Mouse (Mus musculus) NIH3T3 (cell line): ENCODE data around the gene Tssc4.

Experiments
- DNase-seq: peaks from one replicate; pipeline ENCODE4 v3.0.0-alpha.2; 2012; ENCODE audit warnings: low read depth

Gene Tssc4

DNA sequence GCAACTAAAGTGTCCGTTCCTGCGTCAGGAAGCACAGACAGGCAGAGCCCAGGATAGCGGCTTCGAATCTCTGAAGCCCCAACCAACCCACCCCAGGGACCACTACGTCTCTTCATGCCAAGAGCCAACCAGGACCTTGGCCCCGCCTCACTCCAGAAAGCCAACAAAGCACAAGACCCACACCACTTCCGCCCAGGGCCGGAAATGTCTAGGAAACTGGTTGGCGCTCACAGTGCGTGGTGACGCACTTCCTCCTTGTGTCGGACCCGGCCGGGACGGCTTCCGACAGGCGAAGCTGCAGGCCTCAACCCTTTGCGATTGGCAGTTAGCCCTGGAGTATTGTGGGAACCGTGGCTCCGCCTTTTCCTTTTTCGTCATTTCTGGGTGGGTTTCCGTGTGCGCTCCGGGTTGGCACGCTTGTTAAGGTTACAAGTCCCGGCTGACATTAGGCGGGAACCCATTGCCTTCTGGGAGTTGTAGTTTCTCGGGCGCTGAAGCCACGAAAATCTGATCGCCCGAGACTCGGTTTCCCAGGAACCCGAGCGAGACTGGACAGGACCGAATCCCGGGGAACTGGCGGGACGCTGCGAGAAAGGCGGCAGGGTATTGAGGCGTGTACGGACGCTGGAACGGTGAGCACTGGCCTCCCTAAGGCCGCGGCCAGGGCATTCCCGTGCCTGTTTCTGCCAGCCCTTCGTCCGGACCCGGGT is at the start of gene Tssc4:
TSS of gene Tssc4 (plus strand) at position 368 of the 710 bp plus-strand sequence.
- DNase-seq, result peak; percentile 99

DNA sequence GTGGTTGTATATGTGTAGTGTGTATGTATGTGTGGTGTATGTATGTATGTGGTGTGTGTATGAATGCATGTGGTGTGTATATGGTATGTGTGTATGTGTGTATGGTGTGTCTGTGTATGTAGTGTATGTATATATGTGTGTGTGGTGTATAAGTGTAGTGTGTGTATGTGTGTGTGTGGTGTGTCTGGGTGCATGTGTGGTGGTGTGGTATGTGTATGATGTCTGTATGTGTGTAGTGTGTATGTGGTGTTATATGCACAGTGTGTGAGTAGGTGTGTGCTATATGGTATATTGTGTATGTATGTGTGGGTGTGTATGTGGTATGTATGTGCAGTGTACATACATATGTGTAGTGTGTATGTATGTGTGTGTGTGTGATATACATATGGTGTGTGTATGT is 49.0 kb upstream of the Tssc4 start:
- DNase-seq, result no peak

DNA sequence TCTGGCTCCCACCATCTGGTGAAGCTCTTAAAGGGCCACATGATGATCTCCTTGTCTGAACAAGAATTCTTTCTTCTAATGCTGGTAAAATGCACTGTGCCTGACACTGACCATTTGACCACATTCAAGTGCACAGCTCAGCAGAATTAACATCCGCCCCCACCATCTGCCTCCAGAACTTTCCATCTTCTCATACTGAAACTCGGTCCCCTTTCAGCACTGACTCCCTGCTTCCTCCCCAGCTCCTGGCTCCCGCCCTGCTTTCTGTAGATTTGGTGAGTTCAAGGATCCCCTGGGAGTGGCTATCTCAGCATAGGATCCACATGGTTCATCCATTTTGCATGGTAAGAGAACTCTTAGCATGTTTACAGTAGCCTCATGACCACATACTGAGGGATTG is 48.3 kb upstream of the Tssc4 start:
- no peak for DNase-seq

DNA sequence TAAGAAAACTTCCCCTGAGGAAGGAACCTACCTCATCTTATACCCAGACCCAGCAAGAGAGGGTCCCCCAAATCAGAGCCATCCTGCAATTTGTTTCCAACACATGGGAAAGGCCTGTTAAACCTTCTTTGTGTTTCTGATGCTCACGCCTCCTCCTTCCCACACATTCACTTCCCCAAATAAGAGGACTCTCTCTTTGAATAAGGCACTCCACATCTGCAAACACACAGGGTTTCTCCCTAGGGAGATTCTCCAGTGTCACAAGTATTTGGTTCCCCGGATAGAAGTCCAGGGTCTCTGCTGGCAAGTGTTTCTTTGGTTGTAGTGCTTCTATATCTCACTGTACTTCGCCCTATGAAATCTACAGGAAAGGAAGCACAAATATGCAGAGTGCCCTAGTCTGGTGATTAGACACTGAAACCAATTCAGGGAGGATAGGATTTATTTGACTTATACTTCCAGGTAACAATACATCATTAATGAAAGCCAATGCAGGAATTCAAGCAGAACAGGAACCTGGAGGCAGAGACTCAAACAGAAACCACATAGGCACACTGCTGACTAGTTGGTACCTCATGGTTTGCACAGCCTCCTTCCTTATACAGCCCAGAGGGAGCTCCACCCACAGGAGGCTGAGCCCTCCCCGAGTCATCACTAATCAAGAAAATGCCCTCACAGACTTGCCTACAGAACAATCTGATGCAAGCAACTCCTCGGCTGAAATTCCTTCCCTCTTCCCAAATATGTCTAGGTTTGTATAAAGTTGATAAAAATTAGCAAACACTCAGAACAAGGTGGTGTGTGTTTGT is 47.5 kb upstream of the Tssc4 start:
- peak; percentile 77 for DNase-seq

DNA sequence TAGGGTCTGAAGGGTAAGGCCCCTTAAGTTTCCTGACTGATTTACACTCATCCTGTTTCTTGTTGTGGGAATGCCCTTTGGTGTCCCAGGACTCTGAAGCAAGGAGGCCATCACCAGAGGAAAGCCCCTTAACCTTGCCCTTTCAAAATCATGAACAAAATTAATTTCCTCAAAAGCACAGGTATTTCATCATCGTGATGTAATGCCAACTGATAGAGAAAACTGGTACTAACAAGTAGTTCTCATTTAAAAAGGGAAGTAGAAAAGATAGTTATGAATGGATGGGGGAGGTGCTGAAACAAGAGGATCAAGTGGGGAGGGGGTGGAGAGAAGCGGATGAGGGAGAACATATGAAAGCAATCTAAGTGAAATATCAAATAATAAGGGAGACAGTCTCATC is 45.5 kb upstream of the Tssc4 start:
- DNase-seq, result no peak

DNA sequence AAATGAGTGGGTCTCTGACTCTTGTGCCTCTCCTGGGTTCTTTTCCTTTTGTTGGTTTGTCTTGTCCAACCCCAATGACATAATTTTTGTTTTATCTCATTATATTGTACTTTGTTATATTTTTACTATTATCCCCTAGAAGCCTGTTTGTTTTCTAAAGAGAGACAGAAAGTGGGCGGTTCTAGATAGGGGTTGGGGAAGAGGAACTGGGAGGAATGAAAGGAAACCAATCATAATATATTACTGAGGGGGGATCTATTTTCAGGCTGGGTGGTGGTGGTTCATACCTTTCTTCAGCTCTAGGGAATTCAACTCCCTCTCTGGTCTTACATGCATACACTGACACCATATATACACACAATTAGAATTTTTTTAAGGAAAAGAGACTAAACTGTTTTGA is 44.8 kb upstream of the Tssc4 start:
- no peak for DNase-seq

DNA sequence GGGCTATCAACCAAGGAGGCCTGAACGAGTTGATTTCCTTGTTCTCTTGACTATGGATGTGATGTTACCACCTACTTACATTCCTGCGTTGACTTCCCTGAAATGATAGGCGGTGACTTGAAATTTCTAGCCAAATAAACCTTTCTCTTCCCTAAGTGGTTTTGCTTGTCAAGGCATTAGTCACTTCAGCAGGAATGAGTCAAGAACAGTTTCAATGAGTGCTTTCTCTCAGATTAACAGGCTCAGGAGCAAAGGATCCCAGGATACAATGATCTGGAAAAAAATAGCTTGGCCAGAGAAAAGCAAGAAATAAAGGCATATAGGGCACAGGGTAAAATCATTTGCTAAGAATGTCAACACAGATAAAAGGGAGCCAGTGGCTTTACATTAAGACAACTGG is 43.6 kb upstream of the Tssc4 start:
- DNase-seq, result peak; percentile 30

- DNase-seq, result no peak
Observed at GRCm38 (mm10) chr7:143027196-143027595, 41.9 kb upstream of the Tssc4 start.

DNA sequence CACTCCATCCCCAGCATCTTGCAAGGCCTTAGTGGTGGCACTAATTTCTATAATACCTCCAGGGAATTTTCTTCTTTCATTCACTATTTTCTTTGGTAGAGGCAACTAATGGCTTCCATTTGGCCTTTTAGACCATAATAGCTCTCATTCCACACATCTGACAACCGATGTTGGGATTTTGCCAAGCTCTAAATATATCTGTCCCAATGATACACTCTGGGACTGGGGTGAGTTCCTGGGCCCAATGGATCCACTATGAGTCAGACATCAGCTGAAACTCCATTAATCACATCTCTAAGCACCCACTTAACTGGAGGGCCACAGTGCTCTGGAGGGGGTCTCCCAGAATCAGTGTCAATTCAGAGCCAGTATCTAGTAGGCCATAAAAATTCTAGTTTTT is 37.2 kb upstream of the Tssc4 start:
- peak; percentile 83 for DNase-seq

GRCm38 (mm10) chr7:143033581-143033980 is 35.5 kb upstream of the Tssc4 start:
- DNase-seq, result no peak

DNA sequence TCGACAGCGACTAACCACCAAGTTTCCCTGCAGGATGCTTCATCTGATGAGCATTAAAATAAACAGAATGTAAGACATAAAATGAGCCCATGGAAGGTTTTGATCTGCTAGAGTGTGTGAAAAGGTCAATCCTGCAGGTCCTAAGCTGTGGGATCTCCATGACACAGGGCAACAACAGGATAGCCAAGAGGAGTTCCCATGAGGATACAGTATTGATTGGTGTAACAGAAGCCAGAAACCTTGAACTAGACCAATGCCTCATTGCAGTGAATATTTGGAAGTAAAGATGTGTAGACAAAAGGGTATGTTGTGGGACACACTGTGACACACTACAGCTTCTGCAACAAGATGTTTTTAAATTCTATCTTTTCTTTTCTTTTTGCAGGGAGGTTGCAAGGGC is 34.9 kb upstream of the Tssc4 start:
- DNase-seq, result no peak

DNA sequence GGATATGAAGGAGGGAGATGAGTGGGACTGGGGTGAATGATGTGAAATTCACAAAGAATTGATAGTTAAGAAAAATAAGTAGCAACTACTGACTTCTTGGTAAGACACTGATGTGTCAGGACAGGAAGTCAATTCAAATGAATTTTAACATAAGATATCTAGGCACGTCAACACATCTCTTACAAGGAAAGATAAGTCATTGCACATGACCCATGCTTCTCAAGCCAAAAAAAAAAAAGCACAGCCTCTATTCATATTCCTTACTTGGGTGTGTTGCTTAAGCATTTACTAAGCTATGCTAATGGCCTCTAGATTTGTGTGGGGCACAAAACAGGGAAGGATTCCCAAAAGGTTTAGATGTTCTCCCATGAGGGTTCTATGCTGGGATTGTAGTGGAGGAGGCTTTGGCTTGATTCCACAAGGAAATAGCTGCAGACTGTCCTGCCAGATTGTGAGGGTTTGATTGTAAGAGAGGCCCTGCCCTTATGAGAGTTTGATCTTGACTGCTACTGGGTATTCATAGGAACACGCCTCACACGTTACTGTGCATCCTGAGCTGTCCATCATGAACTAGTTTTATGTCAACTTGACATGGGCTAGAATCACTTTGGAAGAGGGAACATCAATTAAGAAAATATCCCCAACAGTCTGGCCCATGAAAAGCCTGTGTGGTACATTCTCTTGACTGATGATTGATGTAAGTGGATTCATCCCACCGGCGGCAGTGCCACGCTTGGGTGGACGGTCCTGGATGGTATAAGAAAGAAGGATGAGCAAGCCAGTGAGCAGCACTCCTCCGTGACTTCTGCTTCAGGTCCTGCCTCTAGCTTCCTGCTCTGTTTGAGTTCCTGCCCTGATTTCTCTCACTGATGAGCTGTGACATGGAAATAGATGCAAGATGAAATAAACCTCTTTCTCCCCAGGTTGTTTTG is 34.3 kb upstream of the Tssc4 start:
- peak; percentile 62 for DNase-seq

GRCm38 (mm10) chr7:143036787-143037186 is 32.3 kb upstream of the Tssc4 start:
- no peak for DNase-seq

GRCm38 (mm10) chr7:143037306-143037705 is 31.7 kb upstream of the Tssc4 start:
- no peak for DNase-seq

DNA sequence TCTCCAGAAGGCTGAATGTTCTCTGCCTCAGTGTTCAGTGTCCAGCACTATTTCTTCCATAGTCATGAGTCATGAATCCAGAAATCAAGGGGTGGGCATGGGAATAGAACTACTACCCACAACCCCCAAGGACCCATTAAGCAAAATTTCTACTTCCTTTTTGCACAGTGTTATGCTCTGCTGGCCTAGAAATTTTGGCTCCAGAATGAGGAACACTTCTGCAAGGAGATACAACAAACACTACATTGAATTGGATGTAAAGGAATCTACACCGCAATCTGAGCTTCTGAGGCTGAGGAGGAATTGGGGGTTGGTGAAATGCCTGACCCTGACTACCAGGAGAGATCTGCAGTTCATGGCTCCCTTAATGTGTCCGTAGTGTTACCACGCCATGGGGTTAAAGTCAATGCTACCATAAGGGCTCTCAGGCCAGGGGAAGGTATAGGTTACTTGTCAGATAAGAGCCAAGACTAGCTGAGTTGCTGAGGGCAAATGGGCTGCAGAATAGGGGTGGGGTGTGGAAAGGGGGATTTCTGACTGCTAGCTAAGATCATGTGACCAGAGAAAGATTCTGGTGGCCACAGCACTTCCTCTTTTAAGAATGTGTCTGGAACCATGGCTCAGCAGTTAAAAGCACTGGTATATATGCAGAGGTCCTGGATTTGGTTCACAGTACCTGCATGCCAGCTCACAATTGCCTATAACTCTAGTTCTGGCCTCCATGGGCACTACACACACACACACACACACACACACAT is 30.7 kb upstream of the Tssc4 start:
- DNase-seq, result no peak

DNA sequence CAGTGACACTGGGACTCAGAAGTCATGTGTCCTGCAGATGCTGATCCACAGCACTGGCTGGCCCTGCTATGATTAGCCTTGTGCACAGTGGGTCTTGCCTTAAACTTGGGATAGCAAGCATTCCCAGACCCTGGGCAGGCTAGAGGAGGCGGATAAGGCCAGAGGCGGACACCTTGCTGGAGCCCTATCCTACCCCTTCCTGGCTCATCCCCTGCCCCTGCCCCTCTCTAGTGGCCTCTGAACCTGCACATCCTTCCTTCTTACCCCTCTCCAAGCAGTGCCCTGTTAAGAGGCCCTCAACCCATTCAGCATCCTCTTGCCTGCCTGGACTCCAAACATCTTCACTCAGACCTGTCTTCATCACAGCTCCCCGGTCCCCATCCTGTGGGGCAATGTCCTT is 28.5 kb upstream of the Tssc4 start:
- no peak for DNase-seq

DNA sequence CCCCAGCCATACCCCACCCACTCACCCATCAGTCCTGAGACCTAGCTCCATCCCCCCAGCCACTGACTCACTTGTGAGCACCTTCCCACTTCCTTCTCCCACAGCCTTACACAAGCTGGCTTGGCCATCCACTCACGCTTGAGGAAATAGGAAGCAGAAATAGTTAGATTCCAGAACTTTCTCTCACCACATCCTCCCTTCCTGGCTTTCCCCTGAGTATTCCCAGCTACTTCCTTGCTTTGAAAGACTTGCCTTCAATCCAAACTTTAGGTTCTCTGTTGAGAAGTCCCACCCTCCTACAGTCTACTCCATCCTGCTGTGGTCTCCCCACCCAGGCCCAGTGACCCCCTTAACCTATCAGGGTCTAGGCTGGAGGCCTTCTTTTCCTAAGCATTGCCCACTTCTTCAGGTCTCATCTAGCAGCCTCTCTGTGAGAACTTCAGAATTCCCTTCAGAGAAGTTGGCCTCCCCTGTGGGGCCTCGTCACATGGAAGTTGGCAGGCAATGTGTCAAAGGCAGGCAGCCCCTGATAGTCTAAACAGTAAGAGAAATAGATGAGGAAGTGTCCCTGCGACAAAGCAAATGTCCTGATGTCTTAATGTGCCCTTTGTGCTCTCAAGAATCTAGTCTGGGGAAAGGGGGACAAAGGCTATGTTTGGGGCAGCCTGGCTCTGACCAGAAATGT is 27.8 kb upstream of the Tssc4 start:
- no peak for DNase-seq

DNA sequence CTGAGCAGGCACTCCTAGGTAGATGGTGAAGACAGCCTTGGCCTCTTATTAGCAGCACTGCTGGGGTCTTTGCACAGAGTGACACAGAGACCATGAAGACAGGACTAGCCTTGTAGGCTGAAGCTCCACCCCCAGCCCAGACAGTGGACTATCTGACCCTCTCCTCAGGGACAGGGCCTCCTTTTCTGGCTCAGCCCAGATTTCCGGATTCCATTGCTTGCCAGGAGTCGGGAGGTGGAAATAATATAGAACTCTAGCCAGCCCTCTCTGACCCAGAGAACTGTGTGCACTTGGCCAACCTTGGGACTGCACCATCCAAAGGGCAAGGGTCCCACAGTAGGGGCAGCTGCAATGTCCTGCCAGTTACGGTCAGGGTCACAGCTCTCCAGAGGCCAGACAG is 27.0 kb upstream of the Tssc4 start:
- no peak for DNase-seq

DNA sequence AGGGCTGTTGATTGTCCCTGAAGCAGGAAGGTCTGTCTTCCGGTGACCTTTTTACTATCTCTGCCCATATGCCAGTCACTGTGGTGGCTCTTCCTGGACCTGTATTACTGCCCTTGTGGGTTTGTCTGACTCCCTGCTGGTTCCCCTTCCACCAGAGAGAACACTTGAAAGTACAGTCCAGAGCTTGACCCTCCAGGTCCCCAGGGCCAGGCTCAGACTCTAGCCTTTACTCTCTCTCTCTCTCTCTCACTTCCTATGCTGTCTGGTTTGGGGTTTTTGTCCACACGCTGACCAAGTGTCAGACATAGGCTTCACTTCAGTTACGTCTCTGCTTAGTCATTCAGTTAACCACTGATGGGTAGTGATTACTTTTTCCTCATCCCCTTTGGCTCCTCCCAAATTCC is 26.1 kb upstream of the Tssc4 start:
- DNase-seq, result no peak

DNA sequence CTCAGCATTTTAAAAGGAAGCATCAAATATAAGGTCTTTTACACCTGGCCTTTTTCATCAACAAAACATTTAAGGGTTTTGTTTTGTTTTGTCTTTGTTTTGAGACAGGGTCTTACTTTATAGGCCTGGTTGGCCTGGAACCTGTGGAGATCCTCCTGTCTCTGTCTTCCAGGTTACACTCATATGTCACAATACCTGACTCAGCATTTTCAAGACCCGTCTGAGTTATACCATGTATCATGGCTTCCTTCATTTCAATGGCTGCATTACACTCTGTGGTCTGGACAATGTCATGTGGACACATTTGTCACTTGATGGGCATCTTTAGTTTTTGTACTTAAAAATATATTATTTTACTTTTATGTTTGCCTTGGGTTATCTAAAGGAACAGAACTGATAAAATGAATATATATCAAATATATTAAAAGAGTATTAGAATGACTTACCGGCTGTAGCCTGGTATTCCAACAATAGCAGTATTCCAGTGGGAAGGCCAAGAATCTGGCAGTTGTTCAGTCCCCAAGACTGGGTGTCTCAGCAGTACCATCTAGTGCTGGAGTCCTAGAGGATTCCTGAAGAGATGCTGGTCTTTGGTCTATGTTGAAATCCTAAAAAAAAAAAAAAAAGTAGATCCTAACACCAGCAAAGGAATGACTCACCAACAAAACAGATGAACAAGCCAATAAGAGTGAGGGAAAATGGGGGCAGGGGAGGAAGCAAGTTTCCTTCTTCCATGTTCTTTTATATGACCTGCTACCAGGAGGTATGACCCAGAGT is 24.8 kb upstream of the Tssc4 start:
- DNase-seq, result peak; percentile 66
